Mouse (Mus musculus) midbrain, postnatal 0 days (tissue): ENCODE measurements around the gene Gorasp1. TPM values are rescaled to one million over a fixed set of nuclear protein-coding genes. Genes with fewer than 3 reads are reported as not detected.

Source experiments
- ATAC-seq: fragments of 200-750 bp; cut with Nextera tagmentation; 2 replicates; pipeline ENCODE4 v1.8.0; 2017; ENCODE audit warnings: moderate number of reproducible peaks, mild to moderate bottlenecking, moderate TSS enrichment, moderate library complexity; ENCODE audit not compliant: low FRiP score
- DNase-seq: peaks from one replicate; pipeline ENCODE4 v3.0.0-alpha.2; 2015; ENCODE audit warnings: low spot score
- H3K27ac ChIP-seq: fragments of 300-500 bp; sonication (generic); 2 replicates; pipeline ENCODE4 v1.5.1; 2014; ENCODE audit warnings: low read depth, mild to moderate bottlenecking, low read length, mixed read lengths
- H3K27me3 ChIP-seq: fragments of 300-500 bp; sonication (generic); 2 replicates; pipeline ENCODE4 v1.6.1; 2014; ENCODE audit warnings: low read length, control low read depth, mixed read lengths; ENCODE audit not compliant: insufficient read depth
- H3K36me3 ChIP-seq: fragments of 300-500 bp; sonication (generic); 2 replicates; pipeline ENCODE4 v1.6.1; 2014; ENCODE audit warnings: low read length, control low read depth, mixed read lengths; ENCODE audit not compliant: insufficient read depth
- H3K4me1 ChIP-seq: fragments of 300-500 bp; sonication (generic); 2 replicates; pipeline ENCODE4 v1.6.1; 2014; ENCODE audit warnings: mild to moderate bottlenecking, control low read depth, antibody characterized with exemption, low read length, mixed read lengths; ENCODE audit not compliant: insufficient read depth
- H3K4me2 ChIP-seq: fragments of 300-500 bp; sonication (generic); 2 replicates; pipeline ENCODE4 v1.6.1; 2014; ENCODE audit warnings: low read depth, mild to moderate bottlenecking, low read length, mixed read lengths; ENCODE audit not compliant: poor library complexity, severe bottlenecking
- H3K4me3 ChIP-seq: fragments of 300-500 bp; sonication (generic); 2 replicates; pipeline ENCODE4 v1.5.1; 2014; ENCODE audit warnings: low read depth, mild to moderate bottlenecking, low read length, moderate library complexity
- H3K9ac ChIP-seq: fragments of 300-500 bp; sonication (generic); replicated peaks from 2 replicates; pipeline ENCODE4 v1.6.1; 2014; ENCODE audit warnings: mild to moderate bottlenecking, low read length, moderate library complexity, mixed read lengths; ENCODE audit not compliant: poor library complexity, severe bottlenecking
- H3K9me3 ChIP-seq: fragments of 300-500 bp; sonication (generic); 2 replicates; pipeline ENCODE4 v1.6.1; 2016; ENCODE audit warnings: low read length, control low read depth
- CTCF ChIP-seq: IDR thresholded peaks from 2 replicates; pipeline ENCODE4 v1.5.1; 2016; ENCODE audit warnings: antibody characterized with exemption, mild to moderate bottlenecking
- WGBS: fragments of 180-500 bp; shearing (Covaris S2); extraction: QIAGEN DNeasy Blood & Tissue Kit; methylation state at CpG from one replicate; pipeline ENCODE4 v1.1.7; 2014; 5-methylcytosine and 5-hydroxymethylcytosine counted together
- polyA plus RNA-seq: library from polyadenylated mRNA; unstranded; fragments of >200 nt; fragmentation: Nextera tagmentation; extraction: Ambion mirVana; gene quantifications from 2 replicates; pipeline ENCODE4 v1.2.1, GENCODE M21; 2015
- total RNA-seq: library from RNA; depleted of rRNA; stranded (reverse); fragments of >200 nt; gene quantifications from 2 replicates; pipeline ENCODE4 v1.2.3, GENCODE M21; 2014

Gene Gorasp1
- total and polyA plus RNA-seq, 2 experiments from 2014 or later: 19.0 to 26.2 TPM

- peak; percentile 45 for TF ChIP-seq CTCF
- Histone ChIP-seq H3K27ac (no peak overlapping the region), H3K36me3 (peaks cover 3% of the 10 kb centered on the region; the same call in 1 of the 2 replicates), H3K4me1 (no peaks in the 10 kb centered on the region), H3K4me3 (no peak overlapping the region), H3K4me2 (no peak overlapping the region), H3K27me3 (no peaks in the 10 kb centered on the region), H3K9me3 (no peaks in the 10 kb centered on the region), H3K9ac (no peak overlapping the region)
- no peak for DNase-seq
- WGBS: 91% methylated on average over 27 of the region's 27 CpGs
- no peak for ATAC-seq
Observed at GRCm38 (mm10) chr9:119973869-119974520, 36.6 kb upstream of the Gorasp1 start.

GRCm38 (mm10) chr9:119973281-119973680, 35.9 kb upstream of the Gorasp1 start:
- no peaks in the 10 kb centered on the region for H3K9me3 ChIP-seq
- peaks cover 3% of the 10 kb centered on the region; the same call in 1 of the 2 replicates for H3K36me3 ChIP-seq
- DNase-seq (no peak), ATAC-seq (no peak)
- H3K4me3 ChIP-seq: no peak overlapping the region
- H3K4me2 ChIP-seq: no peak overlapping the region
- 90% methylated on average over 23 of the region's 23 CpGs for WGBS
- no peak for TF ChIP-seq CTCF
- H3K27me3 ChIP-seq: no peaks in the 10 kb centered on the region
- no peak overlapping the region for H3K27ac ChIP-seq
- H3K9ac ChIP-seq: no peak overlapping the region
- H3K4me1 ChIP-seq: no peaks in the 10 kb centered on the region

GRCm38 (mm10) chr9:119972582-119972981, 35.2 kb upstream of the Gorasp1 start:
- Histone ChIP-seq H3K36me3 (peaks cover 3% of the 10 kb centered on the region; the same call in 1 of the 2 replicates), H3K27ac (no peak overlapping the region), H3K4me1 (no peaks in the 10 kb centered on the region), H3K9me3 (no peaks in the 10 kb centered on the region), H3K4me3 (no peak overlapping the region), H3K27me3 (no peaks in the 10 kb centered on the region), H3K4me2 (no peak overlapping the region), H3K9ac (no peak overlapping the region)
- peak; percentile 46 for DNase-seq
- TF ChIP-seq CTCF: no peak
- ATAC-seq: no peak
- WGBS: 82% methylated on average over 12 of the region's 12 CpGs

- DNase-seq (no peak), ATAC-seq (no peak)
- peaks cover 3% of the 10 kb centered on the region; the same call in 1 of the 2 replicates for H3K36me3 ChIP-seq
- no peaks in the 10 kb centered on the region for H3K9me3 ChIP-seq
- no peak overlapping the region for H3K9ac ChIP-seq
- H3K4me3 ChIP-seq: no peak overlapping the region
- no peak overlapping the region for H3K4me2 ChIP-seq
- 92% methylated on average over 10 of the region's 10 CpGs for WGBS
- H3K4me1 ChIP-seq: no peaks in the 10 kb centered on the region
- H3K27ac ChIP-seq: no peak overlapping the region
- no peaks in the 10 kb centered on the region for H3K27me3 ChIP-seq
- no peak for TF ChIP-seq CTCF
Observed at GRCm38 (mm10) chr9:119972166-119972565, 34.8 kb upstream of the Gorasp1 start.

GRCm38 (mm10) chr9:119970763-119971656, 33.6 kb upstream of the Gorasp1 start:
- WGBS: 70% methylated on average over 7 of the region's 7 CpGs
- peak; percentile 86 for DNase-seq
- Histone ChIP-seq H3K9me3 (no peaks in the 10 kb centered on the region), H3K27ac (no peak overlapping the region), H3K4me1 (no peaks in the 10 kb centered on the region), H3K4me2 (no peak overlapping the region), H3K9ac (0 out of 2 replicates have a peak overlapping the region, but pooled peaks have one; percentile 1), H3K36me3 (peaks cover 3% of the 10 kb centered on the region; the same call in 1 of the 2 replicates), H3K4me3 (no peak overlapping the region), H3K27me3 (no peaks in the 10 kb centered on the region)
- peak; percentile 52; the same call in 1 of the 2 replicates for ATAC-seq
- TF ChIP-seq CTCF: no peak

- H3K4me3 ChIP-seq: no peak overlapping the region
- WGBS: 41% methylated on average over 6 of the region's 6 CpGs
- no peak overlapping the region for H3K4me2 ChIP-seq
- H3K4me1 ChIP-seq: no peaks in the 10 kb centered on the region
- no peaks in the 10 kb centered on the region for H3K9me3 ChIP-seq
- H3K27me3 ChIP-seq: no peaks in the 10 kb centered on the region
- DNase-seq (no peak), ATAC-seq (no peak)
- peaks cover 3% of the 10 kb centered on the region; the same call in 1 of the 2 replicates for H3K36me3 ChIP-seq
- H3K9ac ChIP-seq: no peak overlapping the region
- H3K27ac ChIP-seq: no peak overlapping the region
- TF ChIP-seq CTCF: peak; percentile 60
Observed at GRCm38 (mm10) chr9:119970221-119970620, 32.9 kb upstream of the Gorasp1 start.
